Mouse (Mus musculus) embryonic fibroblast, embryonic 13.5 days (primary cell): ENCODE results near the gene Tapbpl.

Experiments
- CTCF ChIP-seq: IDR thresholded peaks from 2 replicates; pipeline ENCODE4 v1.5.1; 2011; ENCODE audit warnings: mild to moderate bottlenecking, control low read depth, low read length, moderate library complexity, borderline replicate concordance; ENCODE audit not compliant: insufficient read depth
- POLR2A ChIP-seq: IDR thresholded peaks from 2 replicates; pipeline ENCODE4 v1.6.1; 2011; ENCODE audit warnings: low read depth, mild to moderate bottlenecking, control low read depth, low read length, moderate library complexity

GRCm38 (mm10) chr6:125210436-125210835 is 21.2 kb downstream of the Tapbpl start:
- TF ChIP-seq CTCF (no peak), POLR2A (no peak)
